Mouse (Mus musculus): Measurements from ENCODE around the gene Stk19.

GRCm38 (mm10) chr17:34874321-34874720 lies 37.6 kb upstream of the Stk19 start:
- TF ChIP-seq CTCF (IDR thresholded peaks at IDR 0.05; ENCODE audit: low read depth) (no peak), EP300 (IDR thresholded peaks at IDR 0.05; ENCODE audit: low read depth) (no peak)

Data from liver, embryonic 14.5 days (tissue).